Mouse (Mus musculus) MEL (cell line): ENCODE measurements at regions not wholly inside any gene's neighbourhood (a gene's known extent, or its start where the extent isn't known, plus 50 kb on each side); places are given as distances from the start of the nearest gene placed in this dataset.
A peak's percentile ranks its signal among the peaks of the same experiment; 100 is the strongest.

Experiments
- DNase-seq: peaks from one replicate; pipeline ENCODE4 v3.0.0; 2011; ENCODE audit warnings: low read depth, low spot score
- H3K27ac ChIP-seq: 2 replicates; pipeline ENCODE4 v1.5.1; 2012; ENCODE audit warnings: low read depth, mild to moderate bottlenecking, control low read depth, low read length, moderate library complexity; ENCODE audit not compliant: control insufficient read depth
- H3K27me3 ChIP-seq, 2 experiments: fragments of 150-350 bp in 1 of 2; sonication (generic) in 1 of 2; 2 replicates each; pipeline ENCODE4 v1.6.1; 2012; ENCODE audit warnings: low read length in 2 of 2, mild to moderate bottlenecking in 2 of 2, improper control_type of control experiment in 1 of 2, moderate library complexity in 1 of 2; ENCODE audit not compliant: insufficient read depth in 2 of 2, control insufficient read depth in 1 of 2
- H3K36me3 ChIP-seq, 2 experiments: 2 replicates each; pipeline ENCODE4 v1.6.1; 2012 to 2014; ENCODE audit warnings: low read length in 2 of 2, improper control_type of control experiment in 1 of 2, inconsistent platforms in 1 of 2, mild to moderate bottlenecking in 1 of 2; ENCODE audit not compliant: insufficient read depth in 2 of 2, control insufficient read depth in 1 of 2
- H3K4me1 ChIP-seq, 2 experiments: fragments of 150-350 bp in 1 of 2; sonication (generic) in 1 of 2; 2 replicates each; pipeline ENCODE4 v1.6.1; 2012; ENCODE audit warnings: low read length in 2 of 2, improper control_type of control experiment in 1 of 2, mild to moderate bottlenecking in 1 of 2; ENCODE audit not compliant: insufficient read depth in 2 of 2, control insufficient read depth in 1 of 2
- H3K4me3 ChIP-seq, 2 experiments: fragments of 150-350 bp in 1 of 2; sonication (generic) in 1 of 2; 2 replicates each; pipeline ENCODE4 v1.5.1; 2012; ENCODE audit warnings: low read depth in 2 of 2, low read length in 2 of 2, mild to moderate bottlenecking in 2 of 2, moderate library complexity in 2 of 2, control low read depth in 1 of 2, improper control_type of control experiment in 1 of 2; ENCODE audit not compliant: control insufficient read depth in 1 of 2, insufficient read depth in 1 of 2
- H3K79me2 ChIP-seq: 2 replicates; pipeline ENCODE4 v1.6.1; 2012; ENCODE audit warnings: mild to moderate bottlenecking, low read length, moderate library complexity; ENCODE audit not compliant: control insufficient read depth, poor library complexity, insufficient read depth
- H3K9ac ChIP-seq: 2 replicates; pipeline ENCODE4 v1.6.1; 2012; ENCODE audit warnings: low read depth, mild to moderate bottlenecking, control low read depth, low read length, moderate library complexity; ENCODE audit not compliant: control insufficient read depth, poor library complexity, severe bottlenecking
- H3K9me3 ChIP-seq: fragments of 150-350 bp; sonication (generic); replicated peaks from 2 replicates; pipeline ENCODE4 v1.6.1; 2012; ENCODE audit warnings: mild to moderate bottlenecking, low read length, improper control_type of control experiment, moderate library complexity; ENCODE audit not compliant: insufficient read depth
- CHD1 ChIP-seq: IDR thresholded peaks from 2 replicates; pipeline ENCODE4 v1.6.1; 2012; ENCODE audit warnings: low read depth, mild to moderate bottlenecking, inconsistent platforms, low read length, improper control_type of control experiment
- CTCF ChIP-seq, 3 experiments: IDR thresholded peaks in 2 of 3; conservative IDR thresholded peaks in 1 of 3; 2 replicates each; pipeline ENCODE4 v1.5.1; 2011 to 2012; ENCODE audit warnings: low read length in 3 of 3, low read depth in 2 of 3, mild to moderate bottlenecking in 2 of 3, improper control_type of control experiment in 1 of 3, inconsistent platforms in 1 of 3, mixed read lengths in 1 of 3, moderate library complexity in 1 of 3; ENCODE audit not compliant: control insufficient read depth in 1 of 3, insufficient read depth in 1 of 3, poor library complexity in 1 of 3, severe bottlenecking in 1 of 3
- ELF1 ChIP-seq: IDR thresholded peaks from 2 replicates; pipeline ENCODE4 v1.6.1; 2014; ENCODE audit warnings: low read depth, mild to moderate bottlenecking, inconsistent platforms, low read length, improper control_type of control experiment, moderate library complexity
- EP300 ChIP-seq, 2 experiments: IDR thresholded peaks; 2 replicates each; pipeline ENCODE4 v1.6.1; 2011; ENCODE audit warnings: improper control_type of control experiment in 2 of 2, low read length in 2 of 2, low read depth in 1 of 2, mild to moderate bottlenecking in 1 of 2
- ETS1 ChIP-seq: IDR thresholded peaks from 2 replicates; pipeline ENCODE4 v1.6.1; 2012; ENCODE audit warnings: low read depth, mild to moderate bottlenecking, inconsistent platforms, low read length, improper control_type of control experiment, moderate library complexity
- GABPA ChIP-seq: IDR thresholded peaks from 2 replicates; pipeline ENCODE4 v1.6.1; 2012; ENCODE audit warnings: low read depth, mild to moderate bottlenecking, inconsistent platforms, low read length, improper control_type of control experiment, moderate library complexity
- KAT2A ChIP-seq: conservative IDR thresholded peaks from 2 replicates; pipeline ENCODE4 v1.6.1; 2012; ENCODE audit warnings: low read depth, low read length, improper control_type of control experiment, inconsistent platforms
- MAFK ChIP-seq: IDR thresholded peaks from 2 replicates; pipeline ENCODE4 v1.6.1; 2011; ENCODE audit warnings: low read depth, mild to moderate bottlenecking, low read length, improper control_type of control experiment, borderline replicate concordance
- MAZ ChIP-seq: IDR thresholded peaks from 2 replicates; pipeline ENCODE4 v1.6.1; 2012; ENCODE audit warnings: low read depth, mild to moderate bottlenecking, inconsistent platforms, low read length, improper control_type of control experiment
- MEF2A ChIP-seq: IDR thresholded peaks from 2 replicates; pipeline ENCODE4 v1.6.1; 2014; ENCODE audit warnings: low read depth, mild to moderate bottlenecking, inconsistent platforms, low read length, improper control_type of control experiment; ENCODE audit not compliant: poor library complexity, insufficient replicate concordance, severe bottlenecking; ENCODE audit errors: extremely low read depth
- MYB ChIP-seq: IDR thresholded peaks from 2 replicates; pipeline ENCODE4 v1.6.1; 2011; ENCODE audit warnings: mild to moderate bottlenecking, low read depth, low read length, improper control_type of control experiment
- MYC ChIP-seq: IDR thresholded peaks from 2 replicates; pipeline ENCODE4 v1.6.1; 2011; ENCODE audit warnings: low read depth, mild to moderate bottlenecking, low read length, improper control_type of control experiment, moderate library complexity
- NRF1 ChIP-seq: IDR thresholded peaks from 2 replicates; pipeline ENCODE4 v1.6.1; 2014; ENCODE audit warnings: low read depth, mild to moderate bottlenecking, inconsistent platforms, low read length, improper control_type of control experiment, moderate library complexity; ENCODE audit not compliant: poor library complexity, insufficient read depth, severe bottlenecking
- POLR2A ChIP-seq, 2 experiments: IDR thresholded peaks; 2 replicates each; pipeline ENCODE4 v1.6.1; 2011 to 2012; ENCODE audit warnings: low read length in 2 of 2, mild to moderate bottlenecking in 2 of 2, control low read depth in 1 of 2, improper control_type of control experiment in 1 of 2, low read depth in 1 of 2, moderate library complexity in 1 of 2; ENCODE audit not compliant: control insufficient read depth in 1 of 2, insufficient read depth in 1 of 2, poor library complexity in 1 of 2
- POLR2AphosphoS2 ChIP-seq: IDR thresholded peaks from 2 replicates; pipeline ENCODE4 v1.6.1; 2011; ENCODE audit warnings: low read length, improper control_type of control experiment
- RCOR1 ChIP-seq: IDR thresholded peaks from 2 replicates; pipeline ENCODE4 v1.6.1; 2012; ENCODE audit warnings: low read depth, mild to moderate bottlenecking, inconsistent platforms, low read length, improper control_type of control experiment
- SIN3A ChIP-seq: IDR thresholded peaks from 2 replicates; pipeline ENCODE4 v1.6.1; 2012; ENCODE audit warnings: low read length, improper control_type of control experiment, inconsistent platforms
- UBTF ChIP-seq: IDR thresholded peaks from 2 replicates; pipeline ENCODE4 v1.6.1; 2012; ENCODE audit warnings: low read depth, mild to moderate bottlenecking, inconsistent platforms, low read length, improper control_type of control experiment, moderate library complexity, borderline replicate concordance; ENCODE audit not compliant: insufficient read depth
- ZC3H11A ChIP-seq: IDR thresholded peaks from 2 replicates; pipeline ENCODE4 v1.6.1; 2012; ENCODE audit warnings: low read depth, mild to moderate bottlenecking, inconsistent platforms, low read length, improper control_type of control experiment

DNA sequence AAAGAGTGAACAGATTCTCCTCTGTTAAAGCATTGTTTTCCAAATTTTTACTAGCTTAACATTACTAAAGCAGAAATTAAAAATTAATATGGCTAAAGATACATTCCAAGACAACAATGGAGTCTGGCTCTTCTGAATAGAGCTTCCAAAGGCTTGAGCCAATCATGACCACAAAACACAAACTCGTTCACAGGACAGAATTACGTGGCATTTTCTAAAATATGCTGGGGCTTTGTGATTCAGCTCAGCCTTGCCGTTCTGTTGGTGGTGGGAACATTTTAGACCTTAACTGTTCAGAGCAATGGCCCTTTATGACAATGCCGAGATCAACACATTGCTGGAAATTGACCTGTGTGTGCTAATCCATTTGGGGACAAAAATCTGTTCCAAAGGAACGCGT, 318.7 kb downstream of the Setd4 start:
- no peaks in the 10 kb centered on the region for H3K79me2 ChIP-seq
- 0 out of 4 replicates have a peak, but pooled peaks cover 0 to 2% of the 10 kb centered on the region in 2 experiments for H3K4me1 ChIP-seq
- H3K9me3 ChIP-seq, result no peaks in the 10 kb centered on the region

DNA sequence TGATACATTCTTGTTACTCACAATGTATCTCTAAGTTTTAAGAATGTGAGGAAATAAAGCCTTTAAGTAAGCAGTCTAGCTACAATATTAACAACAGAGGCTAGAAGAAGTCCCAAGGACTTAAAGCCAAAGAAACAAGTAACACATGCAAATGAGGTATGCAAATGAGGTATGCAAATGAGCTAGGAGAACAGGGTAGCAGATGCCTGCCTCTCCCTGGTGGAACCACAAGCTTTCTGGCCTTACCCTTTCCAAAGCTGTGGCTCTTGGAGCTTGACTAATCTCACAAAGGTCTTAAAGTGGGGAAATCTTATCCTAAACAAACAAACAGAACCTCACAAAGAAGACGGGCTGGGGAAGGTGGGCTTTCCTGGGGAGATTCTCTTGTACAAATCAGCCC, 322.1 kb downstream of the Setd4 start:
- peak; percentile 12 for DNase-seq
- Histone ChIP-seq H3K9me3 (no peaks in the 10 kb centered on the region), H3K4me3 (no peak overlapping the region), H3K79me2 (no peaks in the 10 kb centered on the region), H3K9ac (no peak overlapping the region), H3K4me1 (no peaks in the 10 kb centered on the region), H3K27me3 (no peaks in the 10 kb centered on the region; a peak in 1 of 4 replicates), H3K36me3 (no peaks in the 10 kb centered on the region), H3K27ac (no peak overlapping the region)
- TF ChIP-seq ZC3H11A (0 out of 2 replicates have a peak, but pooled peaks have one; percentile 5), POLR2AphosphoS2 (no peak), EP300 (IDR thresholded peaks at IDR 0.05; ENCODE audit: low read depth in 1 of 2, low read length in 2 of 2) (no peak)

More for the DNA sequence above, 318.7 kb downstream of the Setd4 start:
- no peak for TF ChIP-seq MYC
- no peak for TF ChIP-seq MEF2A
- TF ChIP-seq CTCF (IDR thresholded peaks at IDR 0.05 in 2 of 3, conservative IDR thresholded peaks at IDR 0.05 in 1 of 3; ENCODE audit: control insufficient read depth in 1 of 3, insufficient read depth in 1 of 3, low read depth in 2 of 3, low read length in 3 of 3, poor library complexity in 1 of 3, severe bottlenecking in 1 of 3), result no peak
- TF ChIP-seq RCOR1, result no peak
- no peak for TF ChIP-seq MAZ
- TF ChIP-seq MYB, result no peak
- TF ChIP-seq UBTF, result no peak
- TF ChIP-seq KAT2A, result no peak
- TF ChIP-seq ZC3H11A, result no peak
- no peak for TF ChIP-seq ELF1
- no peak for TF ChIP-seq SIN3A
- TF ChIP-seq MAFK, result no peak
- no peak for TF ChIP-seq NRF1
- no peak for TF ChIP-seq ETS1
- no peak for TF ChIP-seq POLR2A (IDR thresholded peaks at IDR 0.05; ENCODE audit: control insufficient read depth in 1 of 2, insufficient read depth in 1 of 2, low read depth in 1 of 2, low read length in 2 of 2, poor library complexity in 1 of 2)
- TF ChIP-seq CHD1, result no peak
- TF ChIP-seq GABPA, result no peak
- Histone ChIP-seq H3K4me3 (no peak overlapping the region), H3K9ac (no peak overlapping the region), H3K27me3 (no peaks in the 10 kb centered on the region), H3K27ac (no peak overlapping the region), H3K36me3 (no peaks in the 10 kb centered on the region)
- no peak for DNase-seq
